Mouse (Mus musculus): ENCODE data around the gene Pdcd1. TPM values are rescaled to one million over a fixed set of nuclear protein-coding genes. Genes with fewer than 3 reads are reported as not detected.

Gene Pdcd1
- total RNA-seq (2023), result not detected in 2 replicates

DNA sequence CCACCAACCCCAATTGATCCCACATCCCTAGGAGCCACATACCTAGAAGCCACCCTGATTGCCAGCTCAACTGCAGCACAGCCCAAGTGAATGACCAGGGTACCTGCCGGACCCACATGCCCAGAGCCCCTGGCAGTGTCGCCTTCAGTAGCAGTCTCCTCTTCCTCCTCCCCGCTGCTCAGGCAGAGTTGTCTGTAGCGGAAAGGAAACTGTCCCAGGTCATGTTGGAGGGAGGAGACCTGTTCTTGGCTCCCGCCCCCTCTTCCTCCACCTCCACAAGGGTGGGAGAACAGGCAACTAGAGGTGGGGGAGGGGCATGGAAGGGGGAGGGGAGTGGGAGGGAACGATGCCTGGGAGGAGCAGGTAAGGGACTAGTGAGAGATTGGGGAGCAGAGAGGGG, at the start of gene Pdcd1:
Gene Pdcd1, minus strand, starts transcription at position 181 of the 400 bp plus-strand sequence.

DNA sequence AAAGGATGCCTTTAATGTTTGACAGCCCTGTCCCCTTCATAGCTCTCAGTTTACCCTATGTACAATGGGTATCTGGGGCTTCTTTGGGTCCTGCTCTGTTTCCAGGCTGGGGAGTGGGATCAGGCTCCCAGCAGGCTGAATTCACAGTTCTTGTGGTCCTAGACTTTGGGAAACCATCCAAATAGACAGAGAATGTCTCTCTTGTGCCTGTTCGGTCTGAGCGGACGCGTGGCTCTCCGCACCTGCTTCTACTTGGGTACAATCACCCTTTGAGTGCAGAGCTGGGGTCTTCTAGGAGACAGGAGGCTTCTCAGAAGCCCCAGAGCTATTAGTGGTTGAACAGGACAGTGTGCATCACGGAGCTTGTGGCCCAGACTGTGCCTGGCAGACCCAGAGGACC, 32.2 kb downstream of the Pdcd1 start, which contains the start of gene Neu4:
Gene Neu4, plus strand, starts transcription at position 301 of the 400 bp plus-strand sequence.

DNA sequence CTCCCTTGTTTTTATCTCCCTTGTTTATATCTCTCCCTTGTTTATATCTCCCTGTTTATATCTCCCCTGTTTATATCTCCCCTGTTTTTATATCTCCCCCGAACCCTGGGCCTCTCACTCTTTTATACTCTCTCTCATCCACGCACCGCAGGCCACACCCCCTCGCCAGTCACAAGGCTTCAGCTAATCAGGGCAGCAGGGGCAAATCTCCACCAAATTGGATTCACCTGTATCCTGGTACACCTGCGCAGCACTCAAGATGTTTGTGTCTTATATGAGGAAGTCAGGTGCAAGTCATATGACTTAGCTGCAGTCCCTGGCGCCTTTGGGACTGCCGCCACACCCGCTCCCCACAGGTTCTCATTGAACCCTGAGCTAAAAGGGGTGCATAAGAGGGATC, 62.1 kb downstream of the Pdcd1 start, which contains the start of gene Gal3st2c:
Gene Gal3st2c, plus strand, starts transcription at position 301 of the 400 bp plus-strand sequence.

Other genes starting within 250 kb of the Pdcd1 start
- gene Ing5, start 248.6 kb downstream of the Pdcd1 start, total RNA-seq (2023), result 33.9 and 43.8 TPM in 2 replicates
- 15.4 and 23.4 TPM in 2 replicates for gene D2hgdh, start 227.6 kb downstream of the Pdcd1 start, total RNA-seq (2023)
- gene Gal3st2, start 191.2 kb downstream of the Pdcd1 start, total RNA-seq (2023), result 0.25 and 0.44 TPM in 2 replicates
- gene Gal3st2b, start 134.2 kb downstream of the Pdcd1 start, total RNA-seq (2023), result 0.47 TPM in 1 of 2 replicates, not detected in the other
- 0.09 and 0.11 TPM in 2 replicates for gene Gal3st2c, start 62.0 kb downstream of the Pdcd1 start, total RNA-seq (2023)
- gene Neu4, start 32.1 kb downstream of the Pdcd1 start, total RNA-seq (2023), result not detected in 2 replicates

All from neutrophil, adult 65 days (primary cell).